Mouse (Mus musculus) liver, adult 2 months (tissue): ENCODE measurements at regions not wholly inside any gene's neighbourhood (a gene's known extent, or its start where the extent isn't known, plus 50 kb on each side); places are given as distances from the start of the nearest gene placed in this dataset.

Experiments
- CTCF ChIP-seq: fragments of 200-500 bp; IDR thresholded peaks from 2 replicates; pipeline ENCODE4 v1.5.1; 2011; ENCODE audit warnings: low read depth, low read length, control low read depth
- POLR2A ChIP-seq: fragments of 200-500 bp; IDR thresholded peaks from 2 replicates; pipeline ENCODE4 v1.6.1; 2011; ENCODE audit warnings: low read length, control low read depth; ENCODE audit not compliant: insufficient read depth; ENCODE audit errors: extremely low read depth

GRCm38 (mm10) chr8:86425382-86425781, 155.1 kb downstream of the Abcc12 start:
- TF ChIP-seq POLR2A (no peak), CTCF (no peak)
